ENCODE assay signal across 10 mouse cellular contexts in genomic region chr4:141334695-141335094, GRCm38 (mm10). TPM values are rescaled to one million over a fixed set of nuclear protein-coding genes. Genes with fewer than 3 reads are reported as not detected.
A peak's percentile ranks its signal among the peaks of the same experiment; 100 is the strongest.
DNase-seq lines count a peak whose midpoint lies in the region; ATAC-seq lines count a peak whose summit lies in the region.
"Had no signal": no experiment of that assay in that cellular context is flagged by ENCODE, and none has a peak within 500 bp of the region (broad histone marks: within the 10 kb centered on the region; RNA-seq: fewer than 3 reads in every experiment).

No protein-coding gene starts in this region.

- no peak overlapping the region for H3K4me2 ChIP-seq in hindbrain, embryonic 11.5 days (replicated peaks; ENCODE audit: low read depth, low read length)
- H3K4me2 ChIP-seq in midbrain, embryonic 14.5 days (ENCODE audit: low read length) = no peak overlapping the region

- H3K27me3 ChIP-seq in hindbrain, embryonic 11.5 days (ENCODE audit: control insufficient read depth, insufficient read depth, low read length) = no peaks in the 10 kb centered on the region; the same call in 1 of the 2 replicates
- H3K27me3 ChIP-seq in midbrain, embryonic 14.5 days (ENCODE audit: control insufficient read depth, insufficient read depth, low read length) = no peaks in the 10 kb centered on the region

- H3K27ac ChIP-seq in hindbrain, embryonic 11.5 days (ENCODE audit: low read depth, low read length) = peak overlapping the region; percentile 80
- peak overlapping the region; percentile 74 for H3K27ac ChIP-seq in midbrain, embryonic 14.5 days (replicated peaks; ENCODE audit: low read depth, low read length)
- H3K27ac ChIP-seq: macrophage had no signal

- DNase-seq in gastrocnemius, postnatal 25 days = peak; percentile 30
- no peak for DNase-seq in gastrocnemius, postnatal 36 days
- peak; percentile 53 for DNase-seq in NIH3T3 (ENCODE audit: low read depth)
- no peak for DNase-seq in hindbrain, embryonic 11.5 days (ENCODE audit: low spot score)
- DNase-seq in midbrain, embryonic 14.5 days = no peak
- DNase-seq in cerebellum, adult 9-11 months = no peak
- DNase-seq in right cerebral cortex, adult 18-20 months = no peak
- DNase-seq in urinary bladder, postnatal 14 days (ENCODE audit: low spot score) = no peak
- DNase-seq: cerebellum, adult 8-10 months had no signal

- 0 out of 2 replicates have a peak, but pooled peaks cover 6% of the 10 kb centered on the region for H3K4me1 ChIP-seq in hindbrain, embryonic 11.5 days (replicated peaks; ENCODE audit: control insufficient read depth, insufficient read depth, low read length)
- peaks cover 23% of the 10 kb centered on the region for H3K4me1 ChIP-seq in midbrain, embryonic 14.5 days (ENCODE audit: control insufficient read depth, insufficient read depth, low read length)

- intact Hi-C loops in gastrocnemius, postnatal 36 days (cut with DNase I) = no loop called here

- ATAC-seq in hindbrain, embryonic 11.5 days (ENCODE audit: low FRiP score) = no peak
- ATAC-seq in midbrain, embryonic 14.5 days (ENCODE audit: low FRiP score, low TSS enrichment) = 0 out of 2 replicates have a peak, but pooled peaks have one; percentile 16

- 45% methylated on average over 5 of the region's 5 CpGs for WGBS in hindbrain, embryonic 11.5 days
- WGBS in midbrain, embryonic 14.5 days = 38% methylated on average over 5 of the region's 5 CpGs

- no peak overlapping the region for H3K4me3 ChIP-seq in hindbrain, embryonic 11.5 days (ENCODE audit: low read depth, low read length)
- H3K4me3 ChIP-seq in midbrain, embryonic 14.5 days (replicated peaks; ENCODE audit: low read depth, low read length) = no peak overlapping the region

- no peaks in the 10 kb centered on the region for H3K36me3 ChIP-seq in hindbrain, embryonic 11.5 days (ENCODE audit: control insufficient read depth, insufficient read depth, low read length)
- no peaks in the 10 kb centered on the region for H3K36me3 ChIP-seq in midbrain, embryonic 14.5 days (ENCODE audit: control insufficient read depth, insufficient read depth, low read length)

- H3K9me3 ChIP-seq in hindbrain, embryonic 11.5 days (ENCODE audit: control insufficient read depth, low read length) = no peaks in the 10 kb centered on the region
- no peaks in the 10 kb centered on the region for H3K9me3 ChIP-seq in midbrain, embryonic 14.5 days (ENCODE audit: control insufficient read depth, low read length)

- H3K9ac ChIP-seq in hindbrain, embryonic 11.5 days (ENCODE audit: low read depth, low read length) = no peak overlapping the region
- no peak overlapping the region for H3K9ac ChIP-seq in midbrain, embryonic 14.5 days (replicated peaks; ENCODE audit: low read length)

RNA-seq across cellular contexts. Expression of gene Fam131c, which starts 33.3 kb away (rescaled TPM):
- under 1 TPM in 1 of 2 experiments, not detected in 1; 0.29 TPM for total RNA-seq in gastrocnemius, postnatal 25 days (2021)
- total RNA-seq in gastrocnemius, postnatal 36 days (2021) = under 1 TPM; 0.18 to 0.22 TPM
- polyA plus RNA-seq in hindbrain, embryonic 11.5 days (2014; fragmentation: Nextera tagmentation; extraction: Ambion mirVana) = 0.69 and 0.91 TPM in 2 replicates
- 26.7 and 37.2 TPM in 2 replicates for polyA plus RNA-seq in midbrain, embryonic 14.5 days (2014; fragmentation: Nextera tagmentation; extraction: Ambion mirVana)
- polyA plus RNA-seq: macrophage had no signal

RNA-seq across cellular contexts. Expression of gene Epha2, which starts 33.7 kb away (rescaled TPM):
- total RNA-seq in gastrocnemius, postnatal 25 days (2021) = 1 to 10 TPM; 1.3 to 2.0 TPM
- 1 to 10 TPM; 2.4 to 2.6 TPM for total RNA-seq in gastrocnemius, postnatal 36 days (2021)
- 0.82 and 1.1 TPM in 2 replicates for polyA plus RNA-seq in hindbrain, embryonic 11.5 days (2014; fragmentation: Nextera tagmentation; extraction: Ambion mirVana)
- 1.2 and 1.7 TPM in 2 replicates for polyA plus RNA-seq in midbrain, embryonic 14.5 days (2014; fragmentation: Nextera tagmentation; extraction: Ambion mirVana)

Comparison
In these comparisons a context has a peak if more than half of its experiments do, and no peak if none do; other contexts are left out.
1. DNase-seq: peak in gastrocnemius, postnatal 25 days (single experiment) and NIH3T3 (single experiment); none in gastrocnemius, postnatal 36 days (0 of 2), hindbrain, embryonic 11.5 days (single experiment), midbrain, embryonic 14.5 days (single experiment), cerebellum, adult 9-11 months (single experiment), right cerebral cortex, adult 18-20 months (single experiment) and urinary bladder, postnatal 14 days (single experiment).